ENCODE assay signal across 21 mouse cellular contexts in genomic region chr3:68405724-68406123, GRCm38 (mm10).
A peak's percentile ranks its signal among the peaks of the same experiment; 100 is the strongest.
DNase-seq lines count a peak whose midpoint lies in the region; ATAC-seq and TF ChIP-seq lines count a peak whose summit lies in the region.
"Had no signal": no experiment of that assay in that cellular context is flagged by ENCODE, and none has a peak within 500 bp of the region (broad histone marks: within the 10 kb centered on the region; RNA-seq: fewer than 3 reads in every experiment).

No protein-coding gene starts in this region.

- no peaks in the 10 kb centered on the region for H3K27me3 ChIP-seq in forebrain, embryonic 16.5 days (replicated peaks; ENCODE audit: control insufficient read depth, insufficient read depth, low read length)
- no peaks in the 10 kb centered on the region for H3K27me3 ChIP-seq in forebrain, embryonic 10.5 days (ENCODE audit: poor library complexity, severe bottlenecking)
- H3K27me3 ChIP-seq in heart, embryonic 16.5 days (ENCODE audit: control insufficient read depth, insufficient read depth, low read length), result no peaks in the 10 kb centered on the region
- no peaks in the 10 kb centered on the region for H3K27me3 ChIP-seq in midbrain, embryonic 13.5 days
- H3K27me3 ChIP-seq in midbrain, embryonic 10.5 days (ENCODE audit: low read depth, poor library complexity, severe bottlenecking), result no peaks in the 10 kb centered on the region
- H3K27me3 ChIP-seq: intestine, embryonic 15.5 days had no signal

- WGBS in forebrain, embryonic 16.5 days, result 46% methylated on average over 5 of the region's 5 CpGs
- 88% methylated on average over 5 of the region's 5 CpGs for whole genome bisulfite sequencing in forebrain, embryonic 10.5 days
- WGBS in heart, embryonic 16.5 days, result 33% methylated on average over 5 of the region's 5 CpGs
- WGBS in midbrain, embryonic 13.5 days, result 45% methylated on average over 5 of the region's 5 CpGs
- 83% methylated on average over 5 of the region's 5 CpGs for WGBS in midbrain, embryonic 10.5 days

- TF ChIP-seq CTCF in brain, embryonic 14.5 days (IDR thresholded peaks at IDR 0.05; ENCODE audit: borderline replicate concordance, extremely low read depth, insufficient read depth, insufficient read length), result no peak

- no peaks in the 10 kb centered on the region for H3K36me3 ChIP-seq in forebrain, embryonic 16.5 days (ENCODE audit: control insufficient read depth, insufficient read depth)
- H3K36me3 ChIP-seq in forebrain, embryonic 10.5 days (replicated peaks), result no peaks in the 10 kb centered on the region
- no peaks in the 10 kb centered on the region for H3K36me3 ChIP-seq in heart, embryonic 16.5 days (ENCODE audit: control insufficient read depth, insufficient read depth)
- H3K36me3 ChIP-seq in midbrain, embryonic 13.5 days, result no peaks in the 10 kb centered on the region
- no peaks in the 10 kb centered on the region for H3K36me3 ChIP-seq in midbrain, embryonic 10.5 days
- H3K36me3 ChIP-seq: embryonic facial prominence, embryonic 13.5 days; hindbrain, embryonic 10.5 days; intestine, embryonic 15.5 days had no signal

- no peak overlapping the region for H3K9ac ChIP-seq in forebrain, embryonic 16.5 days (replicated peaks; ENCODE audit: low read depth, low read length)
- no peak overlapping the region for H3K9ac ChIP-seq in heart, embryonic 16.5 days (ENCODE audit: low read length)
- no peak overlapping the region for H3K9ac ChIP-seq in midbrain, embryonic 13.5 days (replicated peaks)
- H3K9ac ChIP-seq: embryonic facial prominence, embryonic 13.5 days; hindbrain, embryonic 14.5 days; intestine, embryonic 15.5 days had no signal

- peaks cover 22% of the 10 kb centered on the region for H3K4me1 ChIP-seq in forebrain, embryonic 16.5 days (replicated peaks; ENCODE audit: control insufficient read depth, insufficient read depth, low read length)
- H3K4me1 ChIP-seq in forebrain, embryonic 10.5 days, result peaks cover 9% of the 10 kb centered on the region; the same call in 1 of the 2 replicates
- H3K4me1 ChIP-seq in heart, embryonic 16.5 days (ENCODE audit: control insufficient read depth, insufficient read depth, low read length), result peaks cover 4% of the 10 kb centered on the region
- peaks cover 33% of the 10 kb centered on the region for H3K4me1 ChIP-seq in midbrain, embryonic 13.5 days (replicated peaks)
- H3K4me1 ChIP-seq in midbrain, embryonic 10.5 days, result peaks cover 15% of the 10 kb centered on the region
- H3K4me1 ChIP-seq: intestine, embryonic 15.5 days had no signal

- DNase-seq in forebrain, embryonic 10.5 days (ENCODE audit: extremely low spot score, low spot score), result no peak
- DNase-seq in heart, adult 9 months (ENCODE audit: low spot score in 2 of 2), result no peak
- DNase-seq in midbrain, embryonic 10.5 days (ENCODE audit: low spot score), result no peak
- DNase-seq in brain, embryonic 14.5 days (ENCODE audit: low read depth), result peak; percentile 43
- DNase-seq: adrenal gland, postnatal 14 days; cerebellum, adult 18-20 months; cerebellum, adult 9-11 months; cerebellum, postnatal 36 days; gastrocnemius, adult 2 months; gastrocnemius, postnatal 25 days; heart, postnatal 14 days had no signal

- H3K4me2 ChIP-seq in forebrain, embryonic 16.5 days (ENCODE audit: low read length), result no peak overlapping the region
- peak overlapping the region; percentile 28 for H3K4me2 ChIP-seq in heart, embryonic 16.5 days (ENCODE audit: low read depth, low read length)
- H3K4me2 ChIP-seq in midbrain, embryonic 13.5 days (replicated peaks), result no peak overlapping the region
- H3K4me2 ChIP-seq: embryonic facial prominence, embryonic 13.5 days; heart, embryonic 11.5 days; hindbrain, embryonic 14.5 days; intestine, embryonic 15.5 days had no signal

- ATAC-seq in forebrain, embryonic 16.5 days, result peak; percentile 39
- ATAC-seq in heart, embryonic 16.5 days (replicated peaks; ENCODE audit: extremely low read depth, insufficient read depth, low FRiP score), result no peak
- ATAC-seq in midbrain, embryonic 13.5 days, result no peak
- ATAC-seq: activated CD4-positive, CD25-positive, alpha-beta regulatory T cell, adult 4 months; intestine, embryonic 15.5 days; Patski had no signal

- H3K4me3 ChIP-seq in forebrain, embryonic 16.5 days (replicated peaks; ENCODE audit: low read length), result no peak overlapping the region
- no peak overlapping the region for H3K4me3 ChIP-seq in forebrain, embryonic 10.5 days
- H3K4me3 ChIP-seq in heart, embryonic 16.5 days (ENCODE audit: low read length), result no peak overlapping the region
- no peak overlapping the region for H3K4me3 ChIP-seq in midbrain, embryonic 13.5 days (replicated peaks)
- no peak overlapping the region for H3K4me3 ChIP-seq in midbrain, embryonic 10.5 days
- H3K4me3 ChIP-seq: embryonic facial prominence, embryonic 13.5 days; gastrocnemius, adult 2 months; hindbrain, embryonic 10.5 days; intestine, embryonic 15.5 days had no signal

- no peak overlapping the region for H3K27ac ChIP-seq in forebrain, embryonic 16.5 days (ENCODE audit: low read length)
- H3K27ac ChIP-seq in forebrain, embryonic 10.5 days, result no peak overlapping the region
- H3K27ac ChIP-seq in heart, embryonic 16.5 days (ENCODE audit: low read length), result no peak overlapping the region
- H3K27ac ChIP-seq in midbrain, embryonic 13.5 days, result peak overlapping the region; percentile 74
- H3K27ac ChIP-seq in midbrain, embryonic 10.5 days (replicated peaks), result no peak overlapping the region
- H3K27ac ChIP-seq: embryonic facial prominence, embryonic 13.5 days; gastrocnemius, adult 2 months; hindbrain, embryonic 10.5 days; hindbrain, embryonic 14.5 days; intestine, embryonic 15.5 days had no signal

- no peaks in the 10 kb centered on the region for H3K9me3 ChIP-seq in forebrain, embryonic 16.5 days (ENCODE audit: control insufficient read depth, low read length)
- H3K9me3 ChIP-seq in forebrain, embryonic 10.5 days, result no peaks in the 10 kb centered on the region
- H3K9me3 ChIP-seq in heart, embryonic 16.5 days (replicated peaks; ENCODE audit: control insufficient read depth, low read length), result no peaks in the 10 kb centered on the region
- no peaks in the 10 kb centered on the region for H3K9me3 ChIP-seq in midbrain, embryonic 13.5 days
- H3K9me3 ChIP-seq in midbrain, embryonic 10.5 days (replicated peaks), result no peaks in the 10 kb centered on the region
- H3K9me3 ChIP-seq: embryonic facial prominence, embryonic 13.5 days; hindbrain, embryonic 10.5 days; intestine, embryonic 15.5 days had no signal

- TF ChIP-seq POLR2A in brain, embryonic 14.5 days (IDR thresholded peaks at IDR 0.05; ENCODE audit: borderline replicate concordance, extremely low read depth, insufficient read depth, insufficient read length, poor library complexity, severe bottlenecking), result no peak
